Mouse (Mus musculus): ENCODE measurements around the gene Slc38a6. TPM values are rescaled to one million over a fixed set of nuclear protein-coding genes. Genes with fewer than 3 reads are reported as not detected.

Slc38a6 gene
- total RNA-seq, 1 experiment, result 17.4 TPM

GRCm38 (mm10) chr12:73378026-73378425 is 91.4 kb downstream of the Slc38a6 start:
- in situ Hi-C loops (cut with MboI; ENCODE audit: low sequenced_read_pairs in 2 of 2, unreplicated experiment in 2 of 2), result no loop called here
- no peak for DNase-seq (ENCODE audit: low read depth, low spot score)
- Histone ChIP-seq H3K36me3 (ENCODE audit: control insufficient read depth, insufficient read depth, low read length, poor library complexity, severe bottlenecking) (no peaks in the 10 kb centered on the region), H3K9me3 (ENCODE audit: control insufficient read depth, insufficient read depth, low read depth, low read length) (no peaks in the 10 kb centered on the region), H3K4me1 (ENCODE audit: control insufficient read depth in 2 of 2, insufficient read depth in 2 of 2, low read length in 2 of 2, poor library complexity in 1 of 2) (peaks cover 0 to 11% of the 10 kb centered on the region in 2 experiments; a peak in 1 of 4 replicates), H3K27ac (ENCODE audit: insufficient read depth, low read depth, low read length, poor library complexity, severe bottlenecking) (no peak overlapping the region), H3K9ac (ENCODE audit: insufficient read depth, low read depth, low read length, poor library complexity, severe bottlenecking) (no peak overlapping the region), H3K4me3 (ENCODE audit: insufficient read depth in 1 of 2, low read depth in 1 of 2, low read length in 2 of 2, poor library complexity in 1 of 2, severe bottlenecking in 1 of 2) (no peak overlapping the region)
- TF ChIP-seq ZC3H11A (IDR thresholded peaks at IDR 0.05; ENCODE audit: borderline replicate concordance, low read depth, low read length), result no peak
- no peak for TF ChIP-seq HCFC1 (IDR thresholded peaks at IDR 0.05; ENCODE audit: borderline replicate concordance, insufficient read depth, low read length)
- TF ChIP-seq ZNF384 (IDR thresholded peaks at IDR 0.05; ENCODE audit: low read depth, low read length), result no peak
- no peak for TF ChIP-seq CHD2 (IDR thresholded peaks at IDR 0.05; ENCODE audit: low read depth, low read length)
- TF ChIP-seq MAFK (IDR thresholded peaks at IDR 0.05; ENCODE audit: insufficient read depth, low read depth, low read length), result no peak

- Histone ChIP-seq H3K9me3 (ENCODE audit: control insufficient read depth, insufficient read depth, low read depth, low read length) (no peaks in the 10 kb centered on the region), H3K4me3 (ENCODE audit: insufficient read depth in 1 of 2, low read depth in 1 of 2, low read length in 2 of 2, poor library complexity in 1 of 2, severe bottlenecking in 1 of 2) (no peak overlapping the region), H3K27ac (ENCODE audit: insufficient read depth, low read depth, low read length, poor library complexity, severe bottlenecking) (no peak overlapping the region), H3K9ac (ENCODE audit: insufficient read depth, low read depth, low read length, poor library complexity, severe bottlenecking) (no peak overlapping the region), H3K36me3 (ENCODE audit: control insufficient read depth, insufficient read depth, low read length, poor library complexity, severe bottlenecking) (no peaks in the 10 kb centered on the region), H3K4me1 (ENCODE audit: control insufficient read depth in 2 of 2, insufficient read depth in 2 of 2, low read length in 2 of 2, poor library complexity in 1 of 2) (peaks cover 0 to 12% of the 10 kb centered on the region in 2 experiments; a peak in 1 of 4 replicates)
- TF ChIP-seq ZNF384 (IDR thresholded peaks at IDR 0.05; ENCODE audit: low read depth, low read length) (no peak), ZC3H11A (IDR thresholded peaks at IDR 0.05; ENCODE audit: borderline replicate concordance, low read depth, low read length) (no peak), MAFK (IDR thresholded peaks at IDR 0.05; ENCODE audit: insufficient read depth, low read depth, low read length) (no peak), CHD2 (IDR thresholded peaks at IDR 0.05; ENCODE audit: low read depth, low read length) (no peak), HCFC1 (IDR thresholded peaks at IDR 0.05; ENCODE audit: borderline replicate concordance, insufficient read depth, low read length) (no peak)
- in situ Hi-C loops (cut with MboI; ENCODE audit: low sequenced_read_pairs in 2 of 2, unreplicated experiment in 2 of 2), result no loop called here
- no peak for DNase-seq (ENCODE audit: low read depth, low spot score)
These were observed 92.3 kb downstream of the Slc38a6 start for GRCm38 (mm10) chr12:73378724-73379355.

GRCm38 (mm10) chr12:73380686-73381360 is 94.2 kb downstream of the Slc38a6 start:
- TF ChIP-seq MAFK (IDR thresholded peaks at IDR 0.05; ENCODE audit: insufficient read depth, low read depth, low read length) (no peak), ZNF384 (IDR thresholded peaks at IDR 0.05; ENCODE audit: low read depth, low read length) (peak; percentile 56; the same call in 1 of the 2 replicates), ZC3H11A (IDR thresholded peaks at IDR 0.05; ENCODE audit: borderline replicate concordance, low read depth, low read length) (no peak)
- in situ Hi-C loops (cut with MboI; ENCODE audit: low sequenced_read_pairs in 2 of 2, unreplicated experiment in 2 of 2), result no loop called here
- no peak for DNase-seq (ENCODE audit: low read depth, low spot score)
- Histone ChIP-seq H3K4me1 (ENCODE audit: control insufficient read depth in 2 of 2, insufficient read depth in 2 of 2, low read length in 2 of 2, poor library complexity in 1 of 2) (peaks cover 4 to 19% of the 10 kb centered on the region in 2 experiments; a peak in 2 of 4 replicates), H3K9me3 (ENCODE audit: control insufficient read depth, insufficient read depth, low read depth, low read length) (no peaks in the 10 kb centered on the region), H3K4me3 (ENCODE audit: insufficient read depth in 1 of 2, low read depth in 1 of 2, low read length in 2 of 2, poor library complexity in 1 of 2, severe bottlenecking in 1 of 2) (no peak overlapping the region), H3K27ac (ENCODE audit: insufficient read depth, low read depth, low read length, poor library complexity, severe bottlenecking) (no peak overlapping the region), H3K9ac (ENCODE audit: insufficient read depth, low read depth, low read length, poor library complexity, severe bottlenecking) (no peak overlapping the region), H3K36me3 (ENCODE audit: control insufficient read depth, insufficient read depth, low read length, poor library complexity, severe bottlenecking) (no peaks in the 10 kb centered on the region)

- Histone ChIP-seq H3K4me1 (ENCODE audit: control insufficient read depth in 2 of 2, insufficient read depth in 2 of 2, low read length in 2 of 2, poor library complexity in 1 of 2) (peaks cover 4 to 19% of the 10 kb centered on the region in 2 experiments; a peak in 2 of 4 replicates), H3K4me3 (ENCODE audit: insufficient read depth in 1 of 2, low read depth in 1 of 2, low read length in 2 of 2, poor library complexity in 1 of 2, severe bottlenecking in 1 of 2) (no peak overlapping the region), H3K27ac (ENCODE audit: insufficient read depth, low read depth, low read length, poor library complexity, severe bottlenecking) (no peak overlapping the region), H3K9me3 (ENCODE audit: control insufficient read depth, insufficient read depth, low read depth, low read length) (no peaks in the 10 kb centered on the region), H3K36me3 (ENCODE audit: control insufficient read depth, insufficient read depth, low read length, poor library complexity, severe bottlenecking) (no peaks in the 10 kb centered on the region), H3K9ac (ENCODE audit: insufficient read depth, low read depth, low read length, poor library complexity, severe bottlenecking) (no peak overlapping the region)
- no peak for TF ChIP-seq ZC3H11A (IDR thresholded peaks at IDR 0.05; ENCODE audit: borderline replicate concordance, low read depth, low read length)
- TF ChIP-seq CHD2 (IDR thresholded peaks at IDR 0.05; ENCODE audit: low read depth, low read length), result no peak
- no peak for TF ChIP-seq HCFC1 (IDR thresholded peaks at IDR 0.05; ENCODE audit: borderline replicate concordance, insufficient read depth, low read length)
- TF ChIP-seq ZNF384 (IDR thresholded peaks at IDR 0.05; ENCODE audit: low read depth, low read length), result no peak
- TF ChIP-seq MAFK (IDR thresholded peaks at IDR 0.05; ENCODE audit: insufficient read depth, low read depth, low read length), result no peak
- DNase-seq (ENCODE audit: low read depth, low spot score), result no peak
- in situ Hi-C loops (cut with MboI; ENCODE audit: low sequenced_read_pairs in 2 of 2, unreplicated experiment in 2 of 2), result no loop called here
These were observed 94.9 kb downstream of the Slc38a6 start for GRCm38 (mm10) chr12:73381452-73381851.

All from ES-E14 (cell line).